Mouse (Mus musculus) limb, embryonic 11.5 days (tissue): ENCODE data around the gene Fcor. TPM values are rescaled to one million over a fixed set of nuclear protein-coding genes. Genes with fewer than 3 reads are reported as not detected.

Source experiments
- ATAC-seq: fragments of 200-750 bp; cut with Nextera tagmentation; 2 replicates; pipeline ENCODE4 v1.8.0; 2017; ENCODE audit warnings: low read depth; ENCODE audit not compliant: insufficient number of reproducible peaks, low FRiP score, low TSS enrichment
- DNase-seq: peaks from one replicate; pipeline ENCODE4 v3.0.0-alpha.2; 2015; ENCODE audit warnings: low spot score
- H3K27ac ChIP-seq: fragments of 300-500 bp; sonication (generic); replicated peaks from 2 replicates; pipeline ENCODE4 v1.5.1; 2014; ENCODE audit warnings: low read depth, mild to moderate bottlenecking, low read length
- H3K27me3 ChIP-seq: fragments of 300-500 bp; sonication (generic); 2 replicates; pipeline ENCODE4 v1.6.1; 2014; ENCODE audit warnings: mild to moderate bottlenecking, low read length, mixed read lengths; ENCODE audit not compliant: control insufficient read depth, insufficient read depth
- H3K36me3 ChIP-seq: fragments of 300-500 bp; sonication (generic); 2 replicates; pipeline ENCODE4 v1.6.1; 2014; ENCODE audit warnings: mild to moderate bottlenecking, low read length, moderate library complexity, mixed read lengths; ENCODE audit not compliant: control insufficient read depth, insufficient read depth
- H3K4me1 ChIP-seq: fragments of 300-500 bp; sonication (generic); 2 replicates; pipeline ENCODE4 v1.6.1; 2014; ENCODE audit warnings: low read length, mixed read lengths; ENCODE audit not compliant: control insufficient read depth, insufficient read depth
- H3K4me2 ChIP-seq: fragments of 300-500 bp; sonication (generic); 2 replicates; pipeline ENCODE4 v1.6.1; 2014; ENCODE audit warnings: low read depth, mild to moderate bottlenecking, moderate library complexity; ENCODE audit not compliant: severe bottlenecking
- H3K4me3 ChIP-seq: fragments of 300-500 bp; sonication (generic); 2 replicates; pipeline ENCODE4 v1.5.1; 2014; ENCODE audit warnings: low read depth, low read length
- H3K9ac ChIP-seq: fragments of 300-500 bp; sonication (generic); 2 replicates; pipeline ENCODE4 v1.6.1; 2014; ENCODE audit warnings: mild to moderate bottlenecking, low read length
- H3K9me3 ChIP-seq: fragments of 300-500 bp; sonication (generic); 2 replicates; pipeline ENCODE4 v1.6.1; 2016; ENCODE audit warnings: low read length; ENCODE audit not compliant: control insufficient read depth
- WGBS: fragments of 180-500 bp; shearing (Covaris S2); extraction: QIAGEN DNeasy Blood & Tissue Kit; methylation state at CpG from one replicate; pipeline ENCODE4 v1.1.7; 2014; 5-methylcytosine and 5-hydroxymethylcytosine counted together
- polyA plus RNA-seq: library from polyadenylated mRNA; unstranded; fragments of >200 nt; fragmentation: Nextera tagmentation; extraction: Ambion mirVana; gene quantifications from 2 replicates; pipeline ENCODE4 v1.2.1, GENCODE M21; 2014

Gene Fcor
- polyA plus RNA-seq: 11.0 and 14.1 TPM in 2 replicates

DNA sequence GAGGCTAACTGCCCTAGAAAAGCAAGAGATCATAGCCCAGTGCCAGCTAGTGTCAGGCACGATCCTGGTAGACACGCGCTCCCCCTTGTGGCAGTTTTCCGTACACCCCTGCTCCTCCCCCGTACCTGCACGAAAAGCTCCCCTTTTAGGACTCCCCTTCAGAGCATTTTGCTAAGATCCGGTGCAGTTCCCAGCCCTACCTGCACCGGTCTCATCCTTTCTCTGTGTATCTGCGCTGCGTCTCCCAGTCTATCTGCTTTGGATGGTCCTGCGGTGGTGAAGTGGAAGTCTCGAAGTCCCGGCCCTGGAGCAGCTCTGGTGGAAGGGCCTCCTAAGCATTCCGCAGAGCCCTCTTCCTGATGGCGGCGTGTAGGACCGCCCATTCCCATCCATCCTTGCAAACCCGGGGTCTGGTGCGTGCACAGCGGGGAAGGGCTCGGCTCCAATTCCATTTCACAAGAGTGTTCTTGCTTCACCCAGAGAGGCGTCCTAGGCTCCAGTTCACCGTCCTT is at the start of gene Fcor:
TSS of gene Fcor (minus strand) at position 383 of the 512 bp plus-strand sequence.
- ATAC-seq (peak; percentile 83), DNase-seq (peak; percentile 91)
- Histone ChIP-seq H3K4me2 (peak within 1 kb of the TSS; percentile 69), H3K36me3 (no peaks in the 10 kb centered on the region), H3K4me1 (no peaks in the 10 kb centered on the region), H3K27ac (no peak within 1 kb of the TSS), H3K27me3 (no peaks in the 10 kb centered on the region), H3K4me3 (peak within 1 kb of the TSS; percentile 38), H3K9ac (peak within 1 kb of the TSS; percentile 47), H3K9me3 (no peaks in the 10 kb centered on the region)
- WGBS: 0% methylated on average over 23 of the region's 23 CpGs

DNA sequence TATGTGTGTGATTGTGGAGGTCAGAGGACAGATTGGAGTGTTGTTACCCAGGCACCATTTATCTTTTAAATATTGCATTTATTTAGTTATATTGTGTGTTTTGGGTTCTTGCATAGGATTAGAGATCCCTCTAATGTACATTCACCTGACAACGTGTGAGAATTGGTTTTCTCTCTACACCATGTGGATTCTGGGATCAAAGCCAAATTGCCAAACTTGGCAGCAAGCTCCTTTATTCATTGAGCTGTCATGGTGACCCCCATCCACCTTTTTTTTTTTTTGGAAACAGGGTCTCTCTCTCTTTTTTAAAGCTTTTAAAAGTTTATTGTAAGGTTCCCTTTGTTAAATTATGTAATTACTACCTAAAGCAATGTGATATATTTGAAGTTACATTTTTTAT is 48.9 kb upstream of the Fcor start:
- no peak overlapping the region for H3K4me2 ChIP-seq
- H3K9ac ChIP-seq: no peak overlapping the region
- H3K27me3 ChIP-seq: no peaks in the 10 kb centered on the region
- no peaks in the 10 kb centered on the region for H3K9me3 ChIP-seq
- 55% methylated on average over 1 of the region's 1 CpGs for WGBS
- no peak overlapping the region for H3K27ac ChIP-seq
- H3K36me3 ChIP-seq: no peaks in the 10 kb centered on the region
- H3K4me3 ChIP-seq: no peak overlapping the region
- H3K4me1 ChIP-seq: no peaks in the 10 kb centered on the region
- no peak for DNase-seq
- ATAC-seq: no peak

DNA sequence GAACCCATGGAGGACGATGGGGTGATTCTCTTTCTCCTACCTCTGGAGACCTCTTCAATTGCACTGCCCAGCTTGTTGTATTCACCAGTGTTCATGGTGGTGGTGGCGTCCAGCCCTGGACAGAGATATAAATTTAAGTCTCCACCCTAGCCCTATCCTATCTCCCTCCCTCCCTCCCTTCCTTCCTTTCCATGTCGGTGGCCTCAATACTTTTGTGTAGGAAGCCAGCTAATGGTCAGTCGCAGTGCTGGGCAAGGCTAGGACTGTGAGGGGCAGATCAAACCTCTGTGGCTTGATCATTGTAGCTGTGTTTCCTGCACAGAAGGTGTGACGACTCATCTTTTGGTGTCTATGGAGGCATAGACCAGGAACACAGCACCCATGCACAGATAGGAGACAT is 48.4 kb upstream of the Fcor start, which contains the start of gene Clec4g:
TSS of gene Clec4g (minus strand) at position 101 of the 400 bp plus-strand sequence.
- DNase-seq: no peak
- Histone ChIP-seq H3K27ac (no peak within 1 kb of the TSS), H3K9me3 (no peaks in the 10 kb centered on the region), H3K4me3 (no peak within 1 kb of the TSS), H3K27me3 (no peaks in the 10 kb centered on the region), H3K36me3 (no peaks in the 10 kb centered on the region), H3K9ac (no peak within 1 kb of the TSS), H3K4me1 (no peaks in the 10 kb centered on the region), H3K4me2 (no peak within 1 kb of the TSS)
- 79% methylated on average over 5 of the region's 5 CpGs for WGBS
- no peak for ATAC-seq

DNA sequence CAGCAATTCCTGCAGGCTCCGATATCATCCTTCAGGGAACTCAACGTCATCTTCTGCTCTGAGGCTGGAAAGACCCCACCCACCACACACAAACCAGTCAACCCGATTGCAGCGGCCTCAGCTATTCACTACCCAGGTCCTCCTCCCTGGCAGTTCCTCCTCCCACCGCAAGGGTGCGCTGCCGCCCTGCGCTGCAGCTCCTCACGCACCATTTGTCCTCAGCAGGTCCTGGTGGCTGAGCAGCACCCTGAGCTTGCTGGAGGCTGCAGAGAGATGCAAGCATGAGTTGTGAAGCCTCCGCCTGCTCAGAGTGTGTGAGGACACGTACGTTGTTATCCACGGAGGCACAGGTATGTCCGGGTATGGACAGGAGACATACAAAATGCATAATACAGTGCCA is 46.4 kb upstream of the Fcor start:
- Histone ChIP-seq H3K9me3 (no peaks in the 10 kb centered on the region), H3K4me3 (no peak overlapping the region), H3K36me3 (no peaks in the 10 kb centered on the region), H3K4me2 (no peak overlapping the region), H3K4me1 (no peaks in the 10 kb centered on the region), H3K27me3 (no peaks in the 10 kb centered on the region), H3K9ac (no peak overlapping the region), H3K27ac (no peak overlapping the region)
- ATAC-seq (no peak), DNase-seq (peak; percentile 77)
- WGBS: 12% methylated on average over 14 of the region's 14 CpGs

DNA sequence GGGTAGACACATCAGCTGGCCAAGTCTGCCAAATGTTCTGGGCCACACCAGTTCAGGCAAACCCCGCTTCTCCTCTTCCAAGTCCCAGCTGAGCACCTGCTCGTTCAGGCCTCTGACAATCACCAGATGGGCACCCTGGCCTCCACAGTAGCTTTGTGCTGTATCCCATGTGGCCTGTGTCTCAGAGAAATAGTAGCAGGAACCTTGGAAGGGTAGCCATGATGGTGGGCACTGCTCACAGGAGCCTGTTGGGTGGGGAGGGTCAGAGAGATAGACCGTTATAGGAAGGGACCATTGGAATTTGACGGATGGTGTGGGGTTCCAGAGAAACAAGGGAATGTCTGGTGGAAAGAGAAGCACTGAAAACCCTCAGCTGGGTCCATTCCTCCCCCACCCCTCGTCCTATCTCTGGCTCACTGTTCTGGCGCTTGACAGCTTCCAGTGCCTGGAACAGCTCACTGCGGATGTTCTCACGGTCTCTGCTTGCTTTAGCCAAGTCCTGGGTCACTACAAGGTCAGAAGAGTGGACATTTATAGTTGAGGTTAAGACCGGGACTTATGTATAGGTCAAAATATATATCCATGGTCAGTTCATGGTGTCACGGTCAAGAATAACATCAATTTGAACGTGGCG is 45.3 kb upstream of the Fcor start:
- Histone ChIP-seq H3K36me3 (no peaks in the 10 kb centered on the region), H3K4me2 (no peak overlapping the region), H3K4me1 (no peaks in the 10 kb centered on the region), H3K27me3 (no peaks in the 10 kb centered on the region), H3K27ac (no peak overlapping the region), H3K9me3 (no peaks in the 10 kb centered on the region), H3K4me3 (no peak overlapping the region), H3K9ac (no peak overlapping the region)
- DNase-seq: no peak
- ATAC-seq: no peak
- 86% methylated on average over 12 of the region's 12 CpGs for WGBS

DNA sequence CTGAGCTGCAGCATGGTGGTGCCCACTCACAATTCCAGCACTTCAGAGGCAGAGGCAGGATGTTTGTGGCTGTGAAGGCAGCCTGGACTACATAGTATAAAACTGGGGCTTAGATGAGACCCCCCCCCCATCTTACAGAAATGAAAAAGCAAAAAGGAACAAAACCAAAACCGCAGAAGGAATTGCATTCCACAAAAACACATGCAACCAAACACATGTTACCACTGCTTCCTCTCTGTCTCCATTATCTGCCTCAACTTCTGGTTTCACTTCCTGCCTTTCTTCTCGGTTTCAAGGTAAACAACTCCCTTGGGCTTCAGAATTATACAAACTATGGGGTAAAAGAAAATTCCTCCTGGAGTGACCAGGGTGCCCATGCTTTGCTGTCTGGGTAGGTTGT is 39.5 kb upstream of the Fcor start:
- no peaks in the 10 kb centered on the region for H3K27me3 ChIP-seq
- no peak for DNase-seq
- no peaks in the 10 kb centered on the region for H3K36me3 ChIP-seq
- H3K9me3 ChIP-seq: no peaks in the 10 kb centered on the region
- no peak overlapping the region for H3K4me3 ChIP-seq
- no peak overlapping the region for H3K4me2 ChIP-seq
- ATAC-seq: no peak
- no peaks in the 10 kb centered on the region for H3K4me1 ChIP-seq
- H3K9ac ChIP-seq: no peak overlapping the region
- H3K27ac ChIP-seq: no peak overlapping the region
- WGBS: 72% methylated on average over 2 of the region's 2 CpGs

DNA sequence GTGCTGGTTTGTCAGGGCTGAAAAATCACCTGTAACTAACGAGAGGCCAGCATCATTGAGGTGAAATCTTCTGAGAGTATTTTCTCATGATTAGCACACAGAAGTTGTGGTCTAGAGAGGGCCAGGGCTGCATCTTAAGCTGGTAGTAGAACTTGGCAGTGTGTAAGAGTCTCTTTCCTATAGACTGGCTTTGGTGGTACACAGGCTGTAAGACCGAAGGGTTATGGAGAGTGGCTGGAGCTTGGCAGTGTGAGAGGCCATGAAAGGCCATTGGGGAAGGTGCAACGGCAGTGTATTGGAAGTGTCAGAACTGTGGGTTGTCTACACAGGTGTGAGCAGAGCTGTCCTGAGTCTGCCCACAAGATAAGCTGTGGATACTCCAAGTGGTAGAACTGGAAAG is 38.1 kb upstream of the Fcor start:
- no peak overlapping the region for H3K9ac ChIP-seq
- H3K9me3 ChIP-seq: no peaks in the 10 kb centered on the region
- H3K27me3 ChIP-seq: no peaks in the 10 kb centered on the region
- H3K4me3 ChIP-seq: no peak overlapping the region
- H3K36me3 ChIP-seq: no peaks in the 10 kb centered on the region
- H3K4me2 ChIP-seq: no peak overlapping the region
- H3K4me1 ChIP-seq: no peaks in the 10 kb centered on the region
- H3K27ac ChIP-seq: no peak overlapping the region
- 79% methylated on average over 3 of the region's 3 CpGs for WGBS
- ATAC-seq (no peak), DNase-seq (no peak)

DNA sequence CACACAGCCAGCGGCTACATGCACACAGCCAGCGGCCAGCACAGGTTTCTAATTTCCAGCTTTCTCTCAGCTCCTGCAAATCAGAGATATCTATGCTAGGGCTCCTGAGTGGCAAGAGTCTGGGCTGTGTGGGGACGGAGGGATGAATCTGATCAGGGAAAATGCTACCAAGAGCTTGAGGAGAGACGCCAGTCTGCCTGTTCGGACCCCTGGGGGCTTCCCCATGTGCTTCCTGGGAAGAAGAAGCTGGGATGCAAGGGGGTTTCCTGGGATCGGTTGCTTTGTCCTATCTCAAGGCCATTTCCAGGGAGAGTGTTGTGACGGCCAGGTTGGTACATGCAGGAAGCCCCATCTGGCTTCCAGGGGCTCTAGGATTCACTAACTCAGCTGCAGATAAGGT is 35.4 kb upstream of the Fcor start:
- no peaks in the 10 kb centered on the region for H3K36me3 ChIP-seq
- H3K4me2 ChIP-seq: no peak overlapping the region

DNA sequence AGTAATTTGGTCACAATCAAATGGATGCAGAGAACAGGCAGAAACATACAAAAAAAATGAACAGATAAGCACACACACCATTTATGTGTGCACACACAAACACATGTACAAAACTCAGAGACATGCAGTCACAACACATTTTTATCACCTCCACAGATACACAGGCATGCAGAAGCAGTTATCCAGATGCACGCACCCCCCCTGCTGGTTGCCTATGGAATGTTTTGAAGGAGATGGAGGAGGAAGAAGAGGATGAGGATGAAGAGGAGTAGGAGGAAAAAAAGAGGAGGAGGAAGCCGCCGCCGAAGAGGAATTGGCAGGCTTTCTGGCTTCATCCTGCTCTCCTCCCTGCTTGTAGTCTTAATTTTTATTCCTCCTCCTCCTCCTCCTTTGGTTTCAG is 33.5 kb upstream of the Fcor start:
- DNase-seq (no peak), ATAC-seq (no peak)
- Histone ChIP-seq H3K9me3 (no peaks in the 10 kb centered on the region), H3K4me2 (no peak overlapping the region), H3K36me3 (no peaks in the 10 kb centered on the region), H3K9ac (no peak overlapping the region), H3K27ac (no peak overlapping the region), H3K4me1 (no peaks in the 10 kb centered on the region), H3K27me3 (no peaks in the 10 kb centered on the region), H3K4me3 (no peak overlapping the region)
- 58% methylated on average over 4 of the region's 4 CpGs for WGBS

More for the DNA sequence above, 35.4 kb upstream of the Fcor start:
- H3K9me3 ChIP-seq: no peaks in the 10 kb centered on the region
- no peaks in the 10 kb centered on the region for H3K27me3 ChIP-seq
- ATAC-seq (no peak), DNase-seq (no peak)
- 72% methylated on average over 7 of the region's 7 CpGs for WGBS
- no peak overlapping the region for H3K27ac ChIP-seq
- H3K9ac ChIP-seq: no peak overlapping the region
- no peak overlapping the region for H3K4me3 ChIP-seq
- H3K4me1 ChIP-seq: no peaks in the 10 kb centered on the region
